Comparison of ENCODE assay signal across 18 mouse cellular contexts in genomic region chr6:141136664-141137375, GRCm38 (mm10).
A peak's percentile ranks its signal among the peaks of the same experiment; 100 is the strongest.
DNase-seq lines count a peak whose midpoint lies in the region; ATAC-seq lines count a peak whose summit lies in the region.
"Had no signal": no experiment of that assay in that cellular context is flagged by ENCODE, and none has a peak within 500 bp of the region (broad histone marks: within the 10 kb centered on the region; RNA-seq: fewer than 3 reads in every experiment).

No protein-coding gene starts in this region.

- no peaks in the 10 kb centered on the region for H3K36me3 ChIP-seq in kidney, embryonic 15.5 days
- H3K36me3 ChIP-seq: limb, embryonic 13.5 days; neural tube, embryonic 13.5 days had no signal

- no peak overlapping the region for H3K9ac ChIP-seq in kidney, embryonic 15.5 days
- H3K9ac ChIP-seq: limb, embryonic 13.5 days; liver, embryonic 14.5 days; neural tube, embryonic 13.5 days had no signal

- DNase-seq in embryo, embryonic 11 days: peak; percentile 7
- no peak for DNase-seq in embryo, embryonic 9.5 days (ENCODE audit: extremely low spot score)
- DNase-seq in kidney, adult 8-10 months: no peak
- DNase-seq in ovary, postnatal 14 days (ENCODE audit: low spot score): peak; percentile 4
- DNase-seq in ovary, adult 18-20 months (ENCODE audit: low spot score): no peak
- DNase-seq: adrenal gland, postnatal 10 days; cerebellum, adult 8-10 months; heart, adult 18-20 months; kidney, postnatal 25 days; layer of hippocampus, adult 9-11 months; right cerebral cortex, postnatal 4 days; thymus, postnatal 14 days had no signal

- no peak overlapping the region for H3K4me3 ChIP-seq in kidney, embryonic 15.5 days (replicated peaks)
- H3K4me3 ChIP-seq: limb, embryonic 13.5 days; neural tube, embryonic 13.5 days had no signal

- ATAC-seq in kidney, embryonic 15.5 days (replicated peaks; ENCODE audit: low FRiP score): peak; percentile 93
- no peak for ATAC-seq in CD4-positive, CD25-positive, alpha-beta regulatory T cell, adult 4 months
- ATAC-seq: forebrain, embryonic 16.5 days had no signal

- H3K27me3 ChIP-seq in kidney, embryonic 15.5 days: no peaks in the 10 kb centered on the region
- H3K27me3 ChIP-seq: limb, embryonic 13.5 days; neural tube, embryonic 13.5 days had no signal

- 48% methylated on average over 12 of the region's 12 CpGs for WGBS in kidney, embryonic 15.5 days

- peaks cover 9% of the 10 kb centered on the region; the same call in 1 of the 2 replicates for H3K4me1 ChIP-seq in kidney, embryonic 15.5 days
- H3K4me1 ChIP-seq: neural tube, embryonic 13.5 days had no signal

- H3K4me2 ChIP-seq in kidney, embryonic 15.5 days: no peak overlapping the region
- H3K4me2 ChIP-seq: limb, embryonic 13.5 days; neural tube, embryonic 13.5 days had no signal

- H3K27ac ChIP-seq in kidney, embryonic 15.5 days: no peak overlapping the region
- H3K27ac ChIP-seq: limb, embryonic 13.5 days; liver, embryonic 14.5 days; neural tube, embryonic 13.5 days had no signal

- H3K9me3 ChIP-seq in kidney, embryonic 15.5 days (replicated peaks): no peaks in the 10 kb centered on the region
- H3K9me3 ChIP-seq: limb, embryonic 13.5 days; neural tube, embryonic 13.5 days had no signal

Comparison
In these comparisons a context has a peak if more than half of its experiments do, and no peak if none do; other contexts are left out.
1. DNase-seq: peak in embryo, embryonic 11 days (single experiment) and ovary, postnatal 14 days (single experiment); none in embryo, embryonic 9.5 days (single experiment), kidney, adult 8-10 months (0 of 2) and ovary, adult 18-20 months (single experiment).